Mouse (Mus musculus) heart, postnatal 0 days (tissue): ENCODE data around the gene Gmfg.

ENCODE experiments used
- CTCF ChIP-seq: IDR thresholded peaks from 2 replicates; pipeline ENCODE4 v1.5.1; 2016; ENCODE audit warnings: antibody characterized with exemption, control low read depth, low read depth
- EP300 ChIP-seq: IDR thresholded peaks from 2 replicates; pipeline ENCODE4 v1.6.1; 2016; ENCODE audit warnings: antibody characterized with exemption, low read depth

GRCm38 (mm10) chr7:28484192-28484591 is 46.9 kb downstream of the Gmfg start:
- TF ChIP-seq CTCF, result no peak
- TF ChIP-seq EP300, result no peak
